In the genomic region with DNA sequence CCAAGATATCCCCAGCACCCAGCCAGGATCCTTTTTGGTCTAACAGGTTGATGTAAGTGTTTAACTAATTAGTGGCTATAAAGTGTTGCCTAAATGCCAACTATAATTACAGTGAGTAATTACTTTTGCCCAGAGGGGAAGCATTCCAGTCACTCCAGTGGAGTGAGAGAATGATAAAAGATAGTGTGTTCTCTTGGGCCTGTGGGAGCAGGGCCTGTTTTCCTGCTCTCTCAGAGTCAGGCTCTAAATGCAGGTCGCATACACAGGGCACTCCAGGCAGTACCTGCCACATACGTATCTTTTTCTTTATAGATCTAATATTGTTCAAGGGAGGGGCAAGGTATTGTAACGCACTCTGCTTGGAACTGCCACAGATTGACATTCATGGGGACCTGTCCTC, we compare ENCODE assay signal across 28 mouse cellular contexts. TPM values are rescaled to one million over a fixed set of nuclear protein-coding genes. Genes with fewer than 3 reads are reported as not detected.
A peak's percentile ranks its signal among the peaks of the same experiment; 100 is the strongest.
DNase-seq lines count a peak whose midpoint lies in the region; ATAC-seq and TF ChIP-seq lines count a peak whose summit lies in the region.
"Had no signal": no experiment of that assay in that cellular context is flagged by ENCODE, and none has a peak within 500 bp of the region (broad histone marks: within the 10 kb centered on the region; RNA-seq: fewer than 3 reads in every experiment).

No protein-coding gene starts in this region.

- no peak overlapping the region for H3K4me2 ChIP-seq in forebrain, embryonic 14.5 days (ENCODE audit: low read length)
- H3K4me2 ChIP-seq in forebrain, embryonic 13.5 days, result no peak overlapping the region
- H3K4me2 ChIP-seq in hindbrain, embryonic 13.5 days, result no peak overlapping the region
- no peak overlapping the region for H3K4me2 ChIP-seq in hindbrain, embryonic 14.5 days (replicated peaks)
- no peak overlapping the region for H3K4me2 ChIP-seq in stomach, postnatal 0 days (replicated peaks; ENCODE audit: low read depth)
- H3K4me2 ChIP-seq in intestine, embryonic 16.5 days (ENCODE audit: low read depth, low read length), result no peak overlapping the region
- H3K4me2 ChIP-seq: embryonic facial prominence, embryonic 13.5 days; forebrain, embryonic 12.5 days; heart, embryonic 12.5 days; heart, embryonic 15.5 days; intestine, embryonic 15.5 days had no signal

- no peak for TF ChIP-seq CTCF in Patski (IDR thresholded peaks at IDR 0.05)
- TF ChIP-seq CTCF in stomach, postnatal 0 days (IDR thresholded peaks at IDR 0.05; ENCODE audit: low read depth), result no peak

- DNase-seq in forebrain, embryonic 14.5 days (ENCODE audit: low spot score), result peak; percentile 11
- DNase-seq in hindbrain, embryonic 14.5 days (ENCODE audit: low spot score), result no peak
- DNase-seq in Patski (ENCODE audit: low read depth, low spot score), result peak; percentile 63
- DNase-seq in stomach, postnatal 0 days (ENCODE audit: low spot score), result peak; percentile 26
- no peak for DNase-seq in cerebellum, postnatal 4 days (ENCODE audit: low spot score in 2 of 2)
- DNase-seq: adrenal gland, adult 8-10 months; adrenal gland, postnatal 25 days; cerebellum, adult 2 months; cerebellum, adult 9-11 months; cerebellum, postnatal 25 days; embryo, embryonic 11 days; forebrain, postnatal 0 days; gastrocnemius, postnatal 36 days; heart, postnatal 10 days; heart, postnatal 4 days; kidney, adult 2 months had no signal

- no peak overlapping the region for H3K4me3 ChIP-seq in forebrain, embryonic 14.5 days (ENCODE audit: low read depth, low read length)
- no peak overlapping the region for H3K4me3 ChIP-seq in forebrain, embryonic 13.5 days
- no peak overlapping the region for H3K4me3 ChIP-seq in hindbrain, embryonic 13.5 days
- no peak overlapping the region for H3K4me3 ChIP-seq in hindbrain, embryonic 14.5 days (replicated peaks; ENCODE audit: low read length)
- H3K4me3 ChIP-seq in stomach, postnatal 0 days (ENCODE audit: low read depth, low read length), result no peak overlapping the region
- H3K4me3 ChIP-seq in intestine, embryonic 16.5 days (ENCODE audit: low read length), result no peak overlapping the region
- H3K4me3 ChIP-seq: embryonic facial prominence, embryonic 10.5 days; embryonic facial prominence, embryonic 13.5 days; erythroblast, embryonic 14.5 days; forebrain, embryonic 12.5 days; heart, embryonic 12.5 days; heart, embryonic 15.5 days; intestine, embryonic 15.5 days had no signal

- no peaks in the 10 kb centered on the region for H3K9me3 ChIP-seq in forebrain, embryonic 14.5 days (replicated peaks; ENCODE audit: control insufficient read depth, low read length)
- H3K9me3 ChIP-seq in forebrain, embryonic 13.5 days (replicated peaks), result no peaks in the 10 kb centered on the region
- no peaks in the 10 kb centered on the region for H3K9me3 ChIP-seq in hindbrain, embryonic 13.5 days
- H3K9me3 ChIP-seq in hindbrain, embryonic 14.5 days (ENCODE audit: control insufficient read depth, low read length), result no peaks in the 10 kb centered on the region
- H3K9me3 ChIP-seq in stomach, postnatal 0 days (ENCODE audit: control insufficient read depth, low read length), result no peaks in the 10 kb centered on the region
- no peaks in the 10 kb centered on the region for H3K9me3 ChIP-seq in intestine, embryonic 16.5 days (ENCODE audit: control insufficient read depth, low read length)
- H3K9me3 ChIP-seq: embryonic facial prominence, embryonic 10.5 days; embryonic facial prominence, embryonic 13.5 days; forebrain, embryonic 12.5 days; heart, embryonic 12.5 days; heart, embryonic 15.5 days; intestine, embryonic 15.5 days had no signal

- CTCF ChIA-PET in Patski (lab: Charles Lee), result interaction anchor here (1.3 to 1.5 kb wide), 2 partner anchors 11 to 96 kb away, joined by 3 to 4 read pairs; no protein-coding TSS in a partner anchor

- no peak overlapping the region for H3K27ac ChIP-seq in forebrain, embryonic 14.5 days (ENCODE audit: low read depth, low read length)
- no peak overlapping the region for H3K27ac ChIP-seq in forebrain, embryonic 13.5 days
- H3K27ac ChIP-seq in hindbrain, embryonic 13.5 days, result no peak overlapping the region
- H3K27ac ChIP-seq in hindbrain, embryonic 14.5 days, result no peak overlapping the region
- no peak overlapping the region for H3K27ac ChIP-seq in stomach, postnatal 0 days (replicated peaks)
- no peak overlapping the region for H3K27ac ChIP-seq in intestine, embryonic 16.5 days (ENCODE audit: low read length)
- H3K27ac ChIP-seq: embryonic facial prominence, embryonic 10.5 days; embryonic facial prominence, embryonic 13.5 days; forebrain, embryonic 12.5 days; heart, embryonic 15.5 days; intestine, embryonic 15.5 days had no signal

- no peak for ATAC-seq in forebrain, embryonic 14.5 days
- ATAC-seq in forebrain, embryonic 13.5 days, result no peak
- no peak for ATAC-seq in hindbrain, embryonic 13.5 days (ENCODE audit: low FRiP score)
- ATAC-seq in hindbrain, embryonic 14.5 days (ENCODE audit: low FRiP score), result no peak
- peak; percentile 88 for ATAC-seq in Patski
- ATAC-seq in stomach, postnatal 0 days (ENCODE audit: low FRiP score, low TSS enrichment), result peak; percentile 88
- no peak for ATAC-seq in intestine, embryonic 16.5 days
- ATAC-seq: activated CD4-positive, CD25-positive, alpha-beta regulatory T cell, adult 4 months; forebrain, postnatal 0 days; hindbrain, embryonic 16.5 days; intestine, embryonic 15.5 days had no signal

- in situ Hi-C loops in Patski (cut with MboI; ENCODE audit: low pct_unique_long_range_greater_than_20kb), result no loop called here

- no peaks in the 10 kb centered on the region for H3K4me1 ChIP-seq in forebrain, embryonic 14.5 days (ENCODE audit: control insufficient read depth, insufficient read depth, low read length)
- H3K4me1 ChIP-seq in forebrain, embryonic 13.5 days, result no peaks in the 10 kb centered on the region
- H3K4me1 ChIP-seq in hindbrain, embryonic 13.5 days (replicated peaks), result no peaks in the 10 kb centered on the region
- H3K4me1 ChIP-seq in hindbrain, embryonic 14.5 days (replicated peaks; ENCODE audit: control insufficient read depth, insufficient read depth, low read length), result no peaks in the 10 kb centered on the region
- no peaks in the 10 kb centered on the region for H3K4me1 ChIP-seq in stomach, postnatal 0 days (replicated peaks; ENCODE audit: control insufficient read depth, insufficient read depth)
- H3K4me1 ChIP-seq in intestine, embryonic 16.5 days (ENCODE audit: control insufficient read depth, insufficient read depth, low read length), result no peaks in the 10 kb centered on the region
- H3K4me1 ChIP-seq: embryonic facial prominence, embryonic 13.5 days; forebrain, embryonic 12.5 days; heart, embryonic 12.5 days; heart, embryonic 15.5 days; intestine, embryonic 15.5 days had no signal

- WGBS in forebrain, embryonic 14.5 days, result 63% methylated on average over 3 of the region's 3 CpGs
- WGBS in forebrain, embryonic 13.5 days, result 70% methylated on average over 3 of the region's 3 CpGs
- WGBS in hindbrain, embryonic 13.5 days, result 76% methylated on average over 3 of the region's 3 CpGs
- WGBS in hindbrain, embryonic 14.5 days, result 67% methylated on average over 3 of the region's 3 CpGs
- WGBS in stomach, postnatal 0 days, result 61% methylated on average over 3 of the region's 3 CpGs
- 57% methylated on average over 3 of the region's 3 CpGs for WGBS in intestine, embryonic 16.5 days

- H3K9ac ChIP-seq in forebrain, embryonic 14.5 days (ENCODE audit: low read length), result no peak overlapping the region
- no peak overlapping the region for H3K9ac ChIP-seq in forebrain, embryonic 13.5 days
- H3K9ac ChIP-seq in hindbrain, embryonic 13.5 days, result 0 out of 2 replicates have a peak overlapping the region, but pooled peaks have one; percentile 43
- H3K9ac ChIP-seq in hindbrain, embryonic 14.5 days, result no peak overlapping the region
- no peak overlapping the region for H3K9ac ChIP-seq in stomach, postnatal 0 days (ENCODE audit: low read length)
- H3K9ac ChIP-seq in intestine, embryonic 16.5 days (ENCODE audit: low read depth, low read length), result no peak overlapping the region
- H3K9ac ChIP-seq: embryonic facial prominence, embryonic 13.5 days; forebrain, embryonic 12.5 days; forebrain, postnatal 0 days; heart, embryonic 12.5 days; heart, embryonic 15.5 days; intestine, embryonic 15.5 days had no signal

- H3K36me3 ChIP-seq in forebrain, embryonic 14.5 days (ENCODE audit: control insufficient read depth, insufficient read depth, low read length), result no peaks in the 10 kb centered on the region
- H3K36me3 ChIP-seq in forebrain, embryonic 13.5 days (ENCODE audit: poor library complexity, severe bottlenecking), result no peaks in the 10 kb centered on the region
- H3K36me3 ChIP-seq in hindbrain, embryonic 13.5 days, result no peaks in the 10 kb centered on the region
- H3K36me3 ChIP-seq in hindbrain, embryonic 14.5 days (replicated peaks; ENCODE audit: control insufficient read depth, insufficient read depth), result no peaks in the 10 kb centered on the region
- H3K36me3 ChIP-seq in stomach, postnatal 0 days (ENCODE audit: control insufficient read depth, insufficient read depth, low read length), result no peaks in the 10 kb centered on the region
- no peaks in the 10 kb centered on the region for H3K36me3 ChIP-seq in intestine, embryonic 16.5 days (ENCODE audit: control insufficient read depth, insufficient read depth, low read length)
- H3K36me3 ChIP-seq: embryonic facial prominence, embryonic 10.5 days; embryonic facial prominence, embryonic 13.5 days; forebrain, embryonic 12.5 days; heart, embryonic 12.5 days; heart, embryonic 15.5 days; intestine, embryonic 15.5 days had no signal

- TF ChIP-seq EP300 in stomach, postnatal 0 days (optimal IDR thresholded peaks at IDR 0.05), result no peak

- POLR2A ChIA-PET in Patski (lab: Charles Lee), result interaction anchor here (1.3 kb wide), 1 partner anchor 106 kb away, joined by 3 read pairs; no protein-coding TSS in a partner anchor

- no peaks in the 10 kb centered on the region for H3K27me3 ChIP-seq in forebrain, embryonic 14.5 days (replicated peaks; ENCODE audit: control insufficient read depth, insufficient read depth, low read length)
- peaks cover 22% of the 10 kb centered on the region for H3K27me3 ChIP-seq in forebrain, embryonic 13.5 days
- peaks cover 27% of the 10 kb centered on the region for H3K27me3 ChIP-seq in hindbrain, embryonic 13.5 days
- no peaks in the 10 kb centered on the region for H3K27me3 ChIP-seq in hindbrain, embryonic 14.5 days (ENCODE audit: control insufficient read depth, insufficient read depth, low read length)
- H3K27me3 ChIP-seq in Patski, result no peaks in the 10 kb centered on the region
- H3K27me3 ChIP-seq in stomach, postnatal 0 days (ENCODE audit: control insufficient read depth, insufficient read depth, low read length), result no peaks in the 10 kb centered on the region
- H3K27me3 ChIP-seq in intestine, embryonic 16.5 days (replicated peaks; ENCODE audit: control insufficient read depth, insufficient read depth, low read length), result no peaks in the 10 kb centered on the region
- H3K27me3 ChIP-seq: embryonic facial prominence, embryonic 13.5 days; heart, embryonic 12.5 days; heart, embryonic 15.5 days; intestine, embryonic 15.5 days had no signal

RNA-seq across cellular contexts. Expression of gene Rbm15, which starts 18.2 kb away (rescaled TPM):
- polyA plus RNA-seq in forebrain, embryonic 14.5 days (2014; fragmentation: Nextera tagmentation; extraction: Ambion mirVana), result 9.1 and 10.2 TPM in 2 replicates
- 14.8 and 15.4 TPM in 2 replicates for polyA plus RNA-seq in forebrain, embryonic 13.5 days (2015; fragmentation: Nextera tagmentation; extraction: Ambion mirVana)
- 9.1 and 9.5 TPM in 2 replicates for polyA plus RNA-seq in hindbrain, embryonic 13.5 days (2015; fragmentation: Nextera tagmentation; extraction: Ambion mirVana)
- 7.7 and 8.2 TPM in 2 replicates for polyA plus RNA-seq in hindbrain, embryonic 14.5 days (2014; fragmentation: Nextera tagmentation; extraction: Ambion mirVana)
- 11.1 TPM for polyA plus RNA-seq in Patski (2021)
- polyA plus RNA-seq in stomach, postnatal 0 days (2015; fragmentation: Nextera tagmentation; extraction: Ambion mirVana), result 6.0 and 6.6 TPM in 2 replicates
- polyA plus RNA-seq in intestine, embryonic 16.5 days (2015; fragmentation: Nextera tagmentation; extraction: Ambion mirVana), result 11.1 and 11.5 TPM in 2 replicates

Comparison
In these comparisons a context has a peak if more than half of its experiments do, and no peak if none do; other contexts are left out.
1. ATAC-seq: peak in Patski (single experiment) and stomach, postnatal 0 days (single experiment); none in forebrain, embryonic 14.5 days (single experiment), forebrain, embryonic 13.5 days (single experiment), hindbrain, embryonic 13.5 days (single experiment), hindbrain, embryonic 14.5 days (single experiment) and intestine, embryonic 16.5 days (single experiment).
2. DNase-seq: peak in forebrain, embryonic 14.5 days (single experiment), Patski (single experiment) and stomach, postnatal 0 days (single experiment); none in hindbrain, embryonic 14.5 days (single experiment) and cerebellum, postnatal 4 days (0 of 2).